Mouse (Mus musculus) left cerebral cortex, adult 18-20 months (tissue): ENCODE data around the gene Dennd1b. TPM values are rescaled to one million over a fixed set of nuclear protein-coding genes. Genes with fewer than 3 reads are reported as not detected.
A peak's percentile ranks its signal among the peaks of the same experiment; 100 is the strongest.

Experiments
- DNase-seq, 2 experiments: peaks; one replicate each; pipeline ENCODE4 v3.0.0; 2021 to 2022; ENCODE audit warnings: low spot score in 2 of 2, mixed read lengths in 1 of 2
- total RNA-seq, 2 experiments: library from RNA; stranded (reverse); gene quantifications; 2 replicates each; pipeline ENCODE4 v1.2.3; 2021

The Dennd1b gene
- total RNA-seq, 2 experiments from 2014 or later: 52.9 to 53.9 TPM

DNA sequence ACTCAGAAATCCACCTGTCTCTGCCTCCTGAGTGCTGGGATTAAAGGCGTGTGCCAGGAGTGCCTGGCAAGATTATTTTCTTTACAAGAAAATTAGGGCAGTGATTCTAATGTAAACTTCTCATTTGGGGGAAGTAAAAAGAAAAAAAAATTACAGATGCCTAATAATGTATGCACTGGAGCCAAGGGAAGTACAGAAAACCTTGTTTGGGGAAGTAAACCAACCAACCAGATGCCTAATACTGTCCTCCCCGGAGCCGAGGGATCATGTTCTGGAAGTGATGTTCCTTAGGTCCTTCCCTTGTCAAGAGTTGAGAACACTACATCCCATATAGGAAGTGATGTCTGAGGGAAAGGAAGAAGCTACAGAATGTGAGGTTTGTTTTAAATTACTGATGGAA, 44.2 kb downstream of the Dennd1b start:
- no peak for DNase-seq

DNA sequence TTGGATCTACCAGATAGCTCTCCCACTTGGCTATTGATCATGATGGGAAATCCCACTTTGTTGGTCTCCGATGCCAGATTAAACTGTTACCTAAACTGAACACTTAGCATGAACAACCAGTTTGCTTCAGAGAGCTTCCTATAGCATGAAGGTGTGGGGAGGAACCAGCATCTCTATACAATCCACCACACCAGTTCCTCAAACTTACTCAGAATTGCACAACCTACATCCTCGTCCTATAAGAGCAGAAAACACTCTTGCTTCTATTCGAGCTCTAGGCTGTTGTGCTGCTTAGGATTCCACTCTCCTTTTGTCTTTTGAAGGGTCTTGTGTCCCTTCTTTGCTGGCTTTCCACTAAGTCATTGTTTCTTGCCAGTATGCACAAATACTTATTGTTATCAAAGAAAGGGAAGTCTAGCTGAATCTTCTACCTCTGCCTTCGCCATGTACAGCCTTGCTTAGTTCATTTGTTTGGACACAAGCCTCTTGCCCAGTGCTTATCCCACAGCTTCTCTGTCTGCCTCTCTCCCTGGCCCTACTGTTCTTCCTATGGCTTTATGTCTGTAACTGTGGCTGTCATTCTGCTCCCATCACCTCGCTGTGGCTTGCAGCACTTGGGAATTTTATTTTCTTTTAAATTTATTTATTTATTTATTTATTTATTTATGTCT, 52.0 kb downstream of the Dennd1b start:
- no peak for DNase-seq

DNA sequence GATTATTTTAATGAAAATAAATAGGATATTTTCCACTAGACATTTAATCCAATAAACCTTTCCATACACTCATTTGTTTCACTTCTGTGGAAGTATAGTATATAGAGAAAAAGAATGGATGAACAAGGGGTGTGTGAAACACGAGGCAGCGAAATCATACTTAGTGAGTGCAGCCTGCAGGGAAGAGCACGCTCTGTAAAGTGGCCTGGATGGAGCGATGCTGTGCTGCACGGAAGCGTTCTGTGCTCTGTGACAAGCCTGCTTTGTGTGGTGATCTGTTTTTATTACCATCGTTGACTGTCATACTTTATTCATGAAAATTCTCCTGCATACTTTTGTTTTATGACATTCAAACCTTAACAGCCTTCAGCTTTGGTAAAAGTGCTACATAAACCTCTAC, 58.1 kb downstream of the Dennd1b start:
- DNase-seq: no peak

DNA sequence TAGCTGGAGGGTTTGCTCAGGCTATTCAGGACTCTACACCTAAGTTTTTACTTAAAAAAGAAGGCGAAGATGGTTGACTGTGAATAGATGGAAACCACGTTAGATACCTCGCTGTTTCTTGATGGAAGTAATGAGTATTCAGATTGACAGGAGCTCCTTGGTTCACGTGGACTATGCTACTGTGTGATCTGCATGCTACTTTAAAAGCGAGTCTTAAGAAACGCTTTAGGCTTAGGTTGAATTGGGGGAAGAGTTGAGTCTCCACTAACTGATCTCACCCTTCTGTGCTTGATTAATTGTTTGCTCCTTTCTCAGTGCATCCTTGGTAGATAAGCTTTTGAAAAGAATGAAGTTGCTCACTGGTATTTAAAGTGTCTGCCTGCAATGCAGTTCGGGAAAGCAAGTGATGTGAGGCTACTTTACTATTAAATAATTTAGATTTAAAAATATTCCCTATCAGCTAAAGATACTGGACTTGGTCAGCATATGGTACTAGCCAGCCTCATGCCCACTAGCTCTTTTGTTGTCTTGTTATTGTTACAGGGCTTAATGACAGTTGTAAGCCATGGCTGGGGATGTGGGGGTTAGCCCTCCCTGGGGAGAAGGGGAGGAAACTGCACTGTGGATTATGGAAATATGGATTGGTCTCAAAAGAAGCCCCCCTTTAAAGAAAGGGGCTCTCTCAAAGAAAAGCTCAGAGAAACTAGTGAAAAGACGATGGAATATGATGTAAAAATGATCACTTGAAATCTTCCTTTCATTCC, 62.8 kb downstream of the Dennd1b start:
- DNase-seq: no peak

DNA sequence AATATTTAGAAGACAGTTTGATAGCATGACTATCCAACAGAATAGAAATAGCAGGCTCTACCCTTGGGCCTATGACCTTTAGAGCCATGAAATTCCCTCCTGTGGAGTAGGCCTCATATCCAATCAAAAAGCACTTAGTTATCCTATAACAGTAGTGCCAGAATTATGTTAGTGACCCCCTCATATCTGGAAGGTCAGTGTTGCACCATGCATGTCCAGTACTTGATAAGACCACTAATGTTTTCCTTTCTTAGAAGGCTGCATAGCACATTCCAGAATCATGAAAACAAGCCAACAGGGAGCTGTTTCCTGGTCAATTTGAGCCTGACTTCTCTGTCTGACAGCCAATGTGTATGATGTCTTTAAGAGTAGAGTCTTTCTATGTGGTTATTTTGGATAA, 66.3 kb downstream of the Dennd1b start:
- DNase-seq: no peak

DNA sequence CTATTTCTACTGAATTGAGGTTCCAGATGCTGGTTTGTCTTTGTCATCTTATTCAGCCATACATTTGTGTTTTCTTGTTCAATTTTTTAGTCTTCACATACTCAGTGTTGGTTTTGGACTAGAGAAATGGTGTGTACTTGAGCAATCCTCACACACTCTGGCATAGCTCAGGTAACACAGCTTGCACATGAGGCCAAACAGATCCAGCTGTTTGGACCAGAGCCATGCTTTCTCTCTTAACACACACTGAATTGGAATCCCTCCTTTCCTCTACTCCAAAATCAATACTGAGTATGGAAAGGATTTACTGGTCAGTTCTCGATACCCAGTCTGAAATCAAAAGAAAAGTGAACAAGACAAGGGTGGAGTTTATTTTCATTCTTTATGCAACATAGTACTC, 69.2 kb downstream of the Dennd1b start:
- DNase-seq: no peak

DNA sequence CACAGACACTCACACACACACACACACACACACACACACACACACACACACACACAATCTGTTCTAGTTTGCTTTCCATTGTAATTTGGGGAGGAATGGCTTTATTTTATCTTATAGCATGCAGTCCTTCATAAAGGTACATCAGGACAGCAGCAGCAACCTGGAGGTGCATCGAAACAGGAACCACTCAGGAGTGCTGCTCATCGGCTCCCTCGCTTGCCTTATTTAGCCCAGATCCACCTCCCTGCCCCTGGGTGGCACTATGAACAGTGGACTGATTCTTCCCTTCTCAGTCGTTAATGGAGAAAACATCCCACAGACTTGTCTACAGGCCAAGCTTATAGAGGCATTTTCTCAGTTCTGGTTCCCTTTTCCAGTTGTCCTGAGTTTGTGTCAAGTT, 71.9 kb downstream of the Dennd1b start:
- no peak for DNase-seq

DNA sequence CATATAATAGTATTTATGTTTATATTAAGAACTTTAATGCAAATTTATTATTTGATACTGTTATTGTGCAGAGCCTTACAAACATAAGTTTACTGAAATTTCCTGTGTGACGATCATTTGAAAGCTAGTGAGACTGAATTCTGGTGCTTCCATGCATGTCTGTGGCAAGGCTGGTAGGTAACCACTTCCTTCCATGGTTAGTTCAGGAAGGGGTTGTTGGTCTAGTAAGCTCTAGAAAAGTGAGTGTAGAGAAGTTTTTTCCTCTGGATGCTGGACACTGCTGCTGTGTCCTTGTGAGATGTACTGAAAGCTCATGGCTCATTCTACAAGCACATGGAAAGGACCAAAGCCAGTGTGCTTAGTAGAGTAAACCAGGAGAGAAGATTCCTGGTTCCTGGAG, 73.1 kb downstream of the Dennd1b start:
- DNase-seq: no peak

DNA sequence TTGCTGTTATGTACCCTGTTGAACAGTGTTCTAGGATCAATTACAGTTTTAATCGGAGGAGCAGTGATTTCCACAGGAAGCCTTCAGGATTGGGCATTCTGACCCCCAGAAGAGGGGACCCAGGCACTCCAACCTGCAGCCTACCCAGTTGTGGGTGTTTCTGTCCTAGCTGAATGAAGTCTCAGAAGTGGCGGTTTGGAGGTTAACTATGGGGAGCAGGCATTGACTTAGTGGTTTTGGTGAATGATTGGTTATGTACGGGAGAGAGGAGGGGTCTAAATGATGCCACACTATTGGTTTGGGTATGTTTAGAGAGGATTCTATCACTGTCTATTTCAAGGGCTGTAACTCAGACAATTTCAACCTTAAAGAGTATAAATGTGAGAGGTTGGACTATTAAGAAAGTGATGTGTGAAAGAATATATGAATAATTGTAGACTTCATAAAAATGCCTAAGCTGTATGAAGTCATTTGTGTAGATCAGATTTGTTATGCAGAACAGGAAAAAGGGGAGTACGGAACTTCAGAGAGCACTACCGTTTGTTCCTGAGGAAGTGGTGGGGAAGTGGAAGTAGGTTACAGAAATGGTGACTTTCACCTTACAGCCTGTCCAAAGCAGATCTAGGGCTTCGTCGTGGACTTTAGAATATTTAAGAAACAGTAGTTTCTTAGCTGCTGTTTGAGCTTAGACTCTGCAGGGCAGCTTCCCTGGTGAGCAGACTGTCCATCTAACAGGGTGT, 73.7 kb downstream of the Dennd1b start:
- no peak for DNase-seq

DNA sequence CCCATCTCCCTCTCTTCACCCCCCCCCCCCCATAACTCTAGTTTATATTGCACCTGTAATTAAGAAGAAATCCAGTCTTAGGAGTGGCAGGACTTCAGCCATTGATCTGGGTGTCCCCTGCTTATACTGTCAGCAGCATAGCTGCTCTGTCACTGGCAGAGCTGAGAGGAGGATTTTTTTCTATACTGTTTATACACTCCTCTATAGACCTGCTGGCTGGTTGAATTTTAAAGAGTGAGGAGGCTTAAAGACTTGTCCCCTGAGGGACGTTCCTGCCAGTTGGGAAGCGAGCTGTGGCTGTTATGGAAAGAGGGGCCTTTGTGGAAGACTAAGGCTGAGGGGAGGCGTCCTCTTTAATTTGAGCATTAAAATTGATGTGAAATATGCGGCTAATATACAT, 74.8 kb downstream of the Dennd1b start:
- DNase-seq: no peak

DNA sequence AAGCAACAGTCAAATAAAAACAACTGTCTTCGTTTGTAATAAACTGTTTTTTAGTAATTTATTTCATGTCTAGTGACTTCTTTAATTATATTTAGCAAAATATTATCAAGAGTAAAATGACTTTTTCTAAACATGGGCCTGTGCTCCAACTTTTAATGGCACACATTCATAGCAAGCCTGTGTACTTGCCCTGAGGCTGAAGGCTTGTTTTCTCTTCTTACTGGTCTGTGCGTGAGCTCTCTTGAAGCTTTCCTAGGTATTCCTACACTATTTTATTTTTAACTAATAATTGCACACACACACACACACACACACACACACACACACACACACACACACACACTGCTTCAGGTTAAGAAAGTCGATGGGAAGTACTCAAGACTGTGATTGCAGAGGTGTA, 75.4 kb downstream of the Dennd1b start:
- no peak for DNase-seq

DNA sequence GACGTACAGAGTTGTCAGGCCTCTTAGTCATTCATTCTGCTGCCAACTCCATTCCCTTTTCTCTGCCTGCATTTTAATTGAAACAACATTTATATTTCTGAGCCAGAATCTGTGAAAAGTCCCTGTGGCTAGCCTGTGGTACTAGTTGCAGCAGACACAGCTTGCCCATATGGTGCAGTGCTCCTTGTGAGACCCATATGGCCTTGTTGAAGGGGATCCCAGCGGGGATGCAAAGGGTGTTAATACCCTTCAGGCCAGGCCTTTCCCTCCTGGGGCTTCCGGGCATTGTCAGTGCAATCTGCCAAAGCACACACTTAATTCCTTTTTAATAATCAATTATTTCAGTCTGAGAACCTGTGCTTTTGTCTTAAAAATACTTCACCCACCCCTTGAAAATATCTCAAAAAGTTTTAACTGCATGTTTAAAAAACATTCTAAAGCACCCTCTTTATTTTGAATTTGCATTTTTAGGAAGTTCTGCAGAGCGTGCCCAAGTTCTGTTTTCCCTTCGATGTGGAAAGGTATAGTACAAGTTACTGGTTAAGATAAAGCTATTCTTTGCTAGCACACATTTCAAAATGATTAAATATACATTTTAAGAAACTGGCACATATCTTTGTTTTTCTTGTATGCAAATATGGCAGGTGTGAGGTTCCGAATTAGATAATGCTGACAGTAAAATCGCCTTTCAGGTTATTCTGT, 76.4 kb downstream of the Dennd1b start:
- no peak for DNase-seq

DNA sequence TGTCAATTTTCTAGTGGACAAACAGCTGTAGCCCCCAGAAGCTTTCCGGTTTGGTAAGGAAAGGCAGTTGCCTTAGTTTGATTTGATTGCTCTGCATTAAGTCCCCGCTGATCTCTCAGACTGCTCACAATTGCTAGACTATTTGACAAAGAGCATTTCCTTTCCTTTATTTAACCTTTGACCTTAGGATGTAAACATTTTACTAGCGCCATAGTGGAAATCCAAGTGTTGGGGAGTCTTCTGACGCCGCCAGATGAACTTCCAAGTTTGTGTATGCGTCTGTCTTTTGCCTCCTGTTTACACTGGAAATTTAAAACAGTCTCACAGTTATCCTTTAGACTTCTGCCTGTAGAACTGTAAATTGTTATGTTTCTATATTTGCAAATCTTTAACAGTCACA, 85.8 kb downstream of the Dennd1b start:
- no peak for DNase-seq

DNA sequence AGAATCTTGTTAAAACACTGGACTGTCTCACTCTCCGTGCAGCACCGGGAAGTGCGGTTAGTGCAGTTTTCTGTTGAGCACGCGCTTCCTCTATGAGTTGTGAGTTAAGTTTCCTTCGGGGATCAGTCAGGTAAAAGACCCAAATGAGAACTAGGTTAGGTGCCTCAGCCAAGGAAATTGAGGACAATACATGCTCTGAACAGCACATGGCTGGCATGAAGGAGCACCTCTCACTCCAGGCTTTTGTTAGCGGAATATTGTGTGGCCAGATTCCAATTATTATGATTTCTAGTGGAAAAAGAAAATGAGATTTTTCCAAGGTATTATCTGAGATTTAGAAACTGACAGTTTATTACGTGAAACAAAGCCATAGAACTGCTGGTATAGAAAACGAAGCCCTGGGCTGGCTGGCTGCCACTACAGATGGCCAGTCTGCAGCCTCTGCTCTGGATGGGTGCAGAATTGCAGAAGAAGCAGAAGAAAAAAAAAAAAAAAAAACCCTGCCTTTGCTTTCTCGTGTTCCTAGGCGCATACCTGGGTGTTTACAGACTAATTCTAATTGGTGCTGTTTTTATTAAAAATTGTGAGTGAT, 86.7 kb downstream of the Dennd1b start:
- DNase-seq: peak in 1 of 2 experiments; percentile 8

DNA sequence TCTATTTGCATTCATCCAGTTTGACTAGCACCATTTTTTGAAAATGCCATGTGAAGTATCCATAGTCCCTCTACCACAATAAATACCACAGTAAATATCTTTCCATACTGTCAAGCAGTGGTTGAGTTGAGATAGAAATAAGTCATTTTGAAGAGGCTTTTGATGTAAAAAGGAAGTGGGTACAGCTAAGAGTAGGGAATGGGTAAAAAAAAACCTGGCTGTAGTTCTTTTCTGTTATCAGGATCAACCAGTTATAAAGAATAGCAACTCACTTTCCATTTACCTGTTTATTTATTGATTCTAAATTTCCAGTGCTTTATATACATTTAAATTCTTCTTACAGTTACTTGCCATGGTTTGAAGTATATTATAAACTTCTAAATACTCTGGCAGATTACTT, 89.8 kb downstream of the Dennd1b start:
- DNase-seq: no peak

DNA sequence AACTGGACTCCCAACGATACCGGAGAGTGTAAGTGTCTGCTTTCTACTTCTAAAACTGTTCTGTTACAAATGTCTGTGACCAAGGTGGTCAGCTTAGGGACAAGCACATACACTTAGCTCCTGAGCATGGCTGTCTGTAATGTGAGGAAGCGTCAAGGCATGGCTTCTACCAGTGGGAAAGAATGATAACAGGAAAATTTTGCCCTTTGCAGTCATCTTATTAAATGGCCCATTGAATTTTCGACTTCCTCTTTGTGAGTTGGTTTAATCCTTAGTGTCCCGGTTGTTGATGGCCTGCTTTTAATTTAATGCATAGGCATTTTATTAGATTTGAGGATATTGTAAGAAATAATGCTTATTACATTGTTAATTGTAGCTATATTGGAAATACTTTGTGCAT, 97.1 kb downstream of the Dennd1b start:
- DNase-seq: no peak

DNA sequence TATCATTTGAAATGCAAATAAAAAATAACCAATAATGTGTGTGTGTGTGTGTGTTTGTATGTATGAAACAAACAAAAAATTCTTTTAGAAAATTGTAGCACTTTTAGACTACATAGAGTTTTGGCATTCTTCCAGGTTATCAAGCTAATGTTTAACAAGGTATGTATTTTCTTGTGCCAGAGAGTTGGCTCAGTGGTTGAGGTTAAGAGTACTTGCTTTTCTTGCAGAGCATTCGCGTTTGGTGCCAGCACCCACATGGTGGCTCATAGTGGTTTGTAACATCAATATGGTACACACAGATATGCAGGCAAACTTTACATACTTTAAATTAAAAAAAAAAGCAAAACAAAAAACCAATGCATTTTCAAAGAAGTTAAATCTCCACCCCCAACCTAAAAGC, 101.5 kb downstream of the Dennd1b start:
- no peak for DNase-seq

DNA sequence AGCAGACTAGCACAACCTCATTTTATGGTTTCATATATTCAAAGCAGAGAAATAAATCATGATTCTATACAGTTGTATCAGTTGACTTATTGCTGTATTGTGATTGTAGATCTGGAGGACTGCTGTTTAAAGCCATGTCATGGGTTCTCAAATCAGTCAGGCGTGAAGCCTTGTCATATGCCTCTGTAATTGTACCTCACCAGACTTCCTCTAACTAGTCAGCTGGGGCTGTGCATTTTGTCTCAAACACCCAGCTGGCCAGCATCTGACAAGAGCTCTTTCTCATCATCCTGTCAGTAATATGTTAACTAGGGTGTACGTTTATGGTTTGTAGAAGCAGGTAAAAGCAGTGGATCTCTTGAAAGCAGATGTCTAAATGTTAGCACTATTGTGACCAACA, 104.0 kb downstream of the Dennd1b start:
- DNase-seq: no peak

DNA sequence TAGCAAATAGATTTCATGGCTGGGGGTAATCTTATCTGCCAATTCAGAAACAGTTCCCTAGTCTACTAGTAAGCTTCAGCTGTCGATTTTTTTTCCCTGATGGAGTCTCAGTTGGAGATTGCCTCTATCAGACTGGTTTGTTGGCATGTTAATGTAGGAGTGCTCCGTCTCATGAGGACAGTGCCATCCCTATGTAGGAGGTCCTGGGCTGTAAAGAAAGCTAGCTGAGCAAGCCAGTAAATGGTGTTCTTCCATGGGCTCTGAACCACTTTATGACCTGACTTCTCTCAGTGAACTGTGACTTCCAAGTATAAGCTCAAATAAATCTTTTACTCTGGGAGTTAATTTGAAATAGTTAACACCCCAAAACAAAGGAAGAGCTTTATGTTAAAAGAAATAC, 107.8 kb downstream of the Dennd1b start:
- DNase-seq: no peak

DNA sequence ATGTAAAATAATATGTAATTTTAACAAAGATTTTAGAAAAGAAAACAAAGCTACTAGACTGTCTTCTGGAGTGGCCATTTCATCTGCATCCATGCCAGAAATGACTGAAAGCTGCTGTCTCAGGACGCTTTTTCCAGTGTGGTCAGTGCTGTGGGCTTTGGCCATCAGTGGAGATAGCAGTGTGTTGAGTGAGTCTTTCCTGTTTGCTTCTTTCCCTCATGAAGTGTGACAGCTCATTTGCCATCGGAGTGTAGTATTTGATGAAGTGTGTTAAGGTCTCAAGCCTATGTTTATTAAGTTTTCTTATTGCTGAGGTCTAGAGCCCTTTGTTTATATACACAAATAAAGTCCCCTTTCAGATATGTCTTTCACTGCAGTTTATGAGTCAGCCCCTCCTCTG, 112.4 kb downstream of the Dennd1b start:
- DNase-seq: no peak

DNA sequence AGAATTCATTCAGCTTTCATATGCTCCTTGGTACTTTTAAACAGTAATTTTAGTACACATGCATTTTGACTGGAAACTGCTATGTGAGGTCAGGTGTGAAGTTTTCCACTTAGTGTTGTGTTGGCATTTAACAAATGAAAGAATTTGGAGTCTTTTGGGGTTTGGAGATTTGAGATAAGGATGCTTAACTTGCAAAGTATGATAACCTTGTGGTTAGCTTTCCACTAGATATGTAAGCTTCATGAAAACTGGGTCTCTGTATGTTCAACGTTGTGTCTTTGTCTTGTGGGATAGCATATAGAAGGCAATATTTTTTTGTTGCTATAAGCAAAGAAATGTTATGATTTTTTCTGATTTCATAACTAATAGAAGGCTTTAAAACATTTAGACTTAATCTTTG, 114.8 kb downstream of the Dennd1b start:
- no peak for DNase-seq
